Mouse (Mus musculus) left cerebral cortex, postnatal 36 days (tissue): ENCODE results near the gene Tbc1d7. TPM values are rescaled to one million over a fixed set of nuclear protein-coding genes. Genes with fewer than 3 reads are reported as not detected.

ENCODE experiments used
- total RNA-seq, 2 experiments: library from RNA; stranded (reverse); gene quantifications; 2 replicates each; pipeline ENCODE4 v1.2.3; 2021

Tbc1d7 gene
- total RNA-seq, 2 experiments from 2014 or later: 30.7 to 32.9 TPM

Other genes starting within 250 kb of the Tbc1d7 start
- 100 to 1,000 TPM in 1 of 2 experiments, 10 to 100 TPM in 1; 89.0 to 108 TPM for gene Gfod1, start 132.7 kb upstream of the Tbc1d7 start, total RNA-seq
- 10 to 100 TPM; 17.6 to 19.5 TPM for gene Sirt5, start 194.0 kb upstream of the Tbc1d7 start, total RNA-seq
- gene Nol7, start 226.9 kb upstream of the Tbc1d7 start, total RNA-seq: 10 to 100 TPM; 61.3 to 64.0 TPM